Mouse (Mus musculus): ENCODE results near the gene Igfbp6. TPM values are rescaled to one million over a fixed set of nuclear protein-coding genes. Genes with fewer than 3 reads are reported as not detected.

Gene Igfbp6
- polyA plus RNA-seq, 1 experiment, result 1.2 TPM

DNA sequence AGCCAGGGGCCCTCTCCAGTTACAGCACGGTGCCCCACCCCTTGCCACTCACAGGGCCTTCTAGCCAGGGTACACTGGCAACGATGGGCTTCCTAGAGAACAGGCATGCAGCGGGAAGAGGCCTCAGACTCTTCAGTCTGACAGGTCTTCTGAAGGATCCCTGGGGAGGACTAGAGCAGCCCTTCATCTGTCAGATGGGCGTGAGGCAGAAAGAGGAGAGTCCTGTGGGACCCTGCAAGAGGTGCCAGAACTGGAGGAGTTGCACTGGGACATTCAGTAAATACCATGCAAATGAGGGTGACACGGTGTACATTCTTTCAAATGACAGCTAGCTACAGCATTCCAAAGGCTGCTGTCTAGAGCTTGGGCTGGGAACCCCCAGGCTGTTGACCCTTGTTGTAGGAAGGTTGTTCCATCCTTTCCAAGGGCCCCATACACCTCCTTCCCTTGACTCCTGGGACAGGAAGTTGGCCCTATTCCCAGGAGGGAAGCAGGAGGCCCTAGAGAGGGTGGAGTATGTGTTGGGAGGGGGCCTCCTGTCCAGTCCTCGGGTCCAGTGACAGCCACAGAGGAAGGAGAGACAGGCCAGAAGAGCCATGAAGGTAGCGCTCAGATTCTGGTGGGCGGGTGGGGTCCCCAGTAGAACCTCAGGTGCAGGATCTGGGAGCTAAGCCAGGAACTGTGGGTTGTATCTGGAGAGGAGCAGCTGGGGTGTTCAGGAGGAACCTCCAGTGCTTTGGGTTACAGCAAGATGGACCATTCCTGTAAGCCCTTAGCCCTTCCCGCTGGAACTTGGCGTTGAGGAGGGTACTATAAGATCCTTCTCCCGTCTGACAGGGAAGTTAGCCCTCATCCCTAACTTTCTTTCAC is 42.3 kb upstream of the Igfbp6 start:
- peaks cover 63% of the 10 kb centered on the region for H3K27me3 ChIP-seq (replicated peaks)
- peaks cover 16% of the 10 kb centered on the region for H3K36me3 ChIP-seq (replicated peaks; ENCODE audit: low read length)
- H3K4me1 ChIP-seq, result peaks cover 94% of the 10 kb centered on the region
- TF ChIP-seq GATA1 (IDR thresholded peaks at IDR 0.05; ENCODE audit: borderline replicate concordance, low read length), result no peak
- no peak for TF ChIP-seq FLI1 (IDR thresholded peaks at IDR 0.05; ENCODE audit: low read length)
- no peaks in the 10 kb centered on the region for H3K9me3 ChIP-seq
- peak overlapping the region; percentile 8 for H3K4me3 ChIP-seq (replicated peaks)

GRCm38 (mm10) chr15:102102548-102103121 is 41.5 kb upstream of the Igfbp6 start:
- H3K4me3 ChIP-seq (replicated peaks), result peak overlapping the region; percentile 8
- no peaks in the 10 kb centered on the region for H3K9me3 ChIP-seq
- H3K36me3 ChIP-seq (replicated peaks; ENCODE audit: low read length), result peaks cover 10% of the 10 kb centered on the region
- TF ChIP-seq FLI1 (IDR thresholded peaks at IDR 0.05; ENCODE audit: low read length) (no peak), GATA1 (IDR thresholded peaks at IDR 0.05; ENCODE audit: borderline replicate concordance, low read length) (no peak)
- H3K27me3 ChIP-seq (replicated peaks), result peaks cover 67% of the 10 kb centered on the region
- H3K4me1 ChIP-seq, result peaks cover 94% of the 10 kb centered on the region

GRCm38 (mm10) chr15:102103371-102103946 is 40.7 kb upstream of the Igfbp6 start:
- no peak for TF ChIP-seq GATA1 (IDR thresholded peaks at IDR 0.05; ENCODE audit: borderline replicate concordance, low read length)
- no peak for TF ChIP-seq FLI1 (IDR thresholded peaks at IDR 0.05; ENCODE audit: low read length)
- peaks cover 70% of the 10 kb centered on the region for H3K27me3 ChIP-seq (replicated peaks)
- H3K9me3 ChIP-seq, result no peaks in the 10 kb centered on the region
- peaks cover 94% of the 10 kb centered on the region for H3K4me1 ChIP-seq
- H3K4me3 ChIP-seq (replicated peaks), result peak overlapping the region; percentile 10
- peaks cover 2% of the 10 kb centered on the region for H3K36me3 ChIP-seq (replicated peaks; ENCODE audit: low read length)

- Histone ChIP-seq H3K4me1 (peaks cover 96% of the 10 kb centered on the region), H3K36me3 (replicated peaks; ENCODE audit: low read length) (no peaks in the 10 kb centered on the region), H3K9me3 (no peaks in the 10 kb centered on the region), H3K27me3 (replicated peaks) (peaks cover 68% of the 10 kb centered on the region), H3K4me3 (replicated peaks) (no peak overlapping the region)
- TF ChIP-seq FLI1 (IDR thresholded peaks at IDR 0.05; ENCODE audit: low read length) (no peak), GATA1 (IDR thresholded peaks at IDR 0.05; ENCODE audit: borderline replicate concordance, low read length) (no peak)
These were observed 40.1 kb upstream of the Igfbp6 start for GRCm38 (mm10) chr15:102103947-102104555.

DNA sequence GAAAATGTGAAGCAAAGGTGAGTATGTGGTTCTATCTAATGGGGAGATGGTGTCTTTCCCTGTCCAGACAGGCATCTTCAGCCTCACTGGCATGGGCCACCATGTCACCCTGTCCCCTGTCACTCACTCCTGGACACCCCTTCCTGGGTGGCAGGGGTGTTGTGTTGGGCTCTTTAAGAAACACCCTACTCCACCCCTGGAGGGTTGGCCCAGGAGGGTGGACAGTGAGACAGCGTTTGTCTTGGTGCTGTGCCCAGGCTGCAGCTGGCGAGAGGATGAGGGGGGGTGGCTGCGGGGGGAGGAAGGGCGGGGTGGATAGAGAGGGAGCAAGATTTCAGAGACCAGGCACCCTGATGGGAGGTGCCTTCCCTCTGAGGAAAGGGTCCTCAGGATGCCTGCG is 38.8 kb upstream of the Igfbp6 start:
- Histone ChIP-seq H3K4me1 (peaks cover 91% of the 10 kb centered on the region), H3K9me3 (no peaks in the 10 kb centered on the region), H3K36me3 (replicated peaks; ENCODE audit: low read length) (no peaks in the 10 kb centered on the region), H3K4me3 (replicated peaks) (peak overlapping the region; percentile 62), H3K27me3 (replicated peaks) (peaks cover 66% of the 10 kb centered on the region)
- TF ChIP-seq GATA1 (IDR thresholded peaks at IDR 0.05; ENCODE audit: borderline replicate concordance, low read length), result no peak
- no peak for TF ChIP-seq FLI1 (IDR thresholded peaks at IDR 0.05; ENCODE audit: low read length)

GRCm38 (mm10) chr15:102105764-102106730 is 38.1 kb upstream of the Igfbp6 start:
- Histone ChIP-seq H3K27me3 (replicated peaks) (peaks cover 69% of the 10 kb centered on the region), H3K4me3 (replicated peaks) (peak overlapping the region; percentile 62)

GRCm38 (mm10) chr15:102106754-102107456 is 37.3 kb upstream of the Igfbp6 start:
- Histone ChIP-seq H3K27me3 (replicated peaks) (peaks cover 69% of the 10 kb centered on the region), H3K36me3 (replicated peaks; ENCODE audit: low read length) (no peaks in the 10 kb centered on the region), H3K4me1 (peaks cover 81% of the 10 kb centered on the region), H3K4me3 (replicated peaks) (peak overlapping the region; percentile 78), H3K9me3 (no peaks in the 10 kb centered on the region)
- TF ChIP-seq FLI1 (IDR thresholded peaks at IDR 0.05; ENCODE audit: low read length) (no peak), GATA1 (IDR thresholded peaks at IDR 0.05; ENCODE audit: borderline replicate concordance, low read length) (no peak)

More at GRCm38 (mm10) chr15:102105764-102106730, 38.1 kb upstream of the Igfbp6 start:
- Histone ChIP-seq H3K4me1 (peaks cover 90% of the 10 kb centered on the region), H3K36me3 (replicated peaks; ENCODE audit: low read length) (no peaks in the 10 kb centered on the region), H3K9me3 (no peaks in the 10 kb centered on the region)
- TF ChIP-seq GATA1 (IDR thresholded peaks at IDR 0.05; ENCODE audit: borderline replicate concordance, low read length) (no peak), FLI1 (IDR thresholded peaks at IDR 0.05; ENCODE audit: low read length) (no peak)

GRCm38 (mm10) chr15:102107689-102108573 is 36.2 kb upstream of the Igfbp6 start:
- Histone ChIP-seq H3K27me3 (replicated peaks) (peaks cover 70% of the 10 kb centered on the region), H3K9me3 (no peaks in the 10 kb centered on the region), H3K4me1 (peaks cover 71% of the 10 kb centered on the region), H3K36me3 (replicated peaks; ENCODE audit: low read length) (no peaks in the 10 kb centered on the region), H3K4me3 (replicated peaks) (no peak overlapping the region)
- TF ChIP-seq GATA1 (IDR thresholded peaks at IDR 0.05; ENCODE audit: borderline replicate concordance, low read length) (no peak), FLI1 (IDR thresholded peaks at IDR 0.05; ENCODE audit: low read length) (no peak)

All from megakaryocyte, embryonic 14.5 days (primary cell).